Mouse (Mus musculus) olfactory bulb, adult 2 months (tissue): ENCODE measurements around the gene Dkk3.

ENCODE experiments used
- CTCF ChIP-seq: fragments of 200-500 bp; IDR thresholded peaks from 2 replicates; pipeline ENCODE4 v1.5.1; 2012; ENCODE audit warnings: low read depth, mild to moderate bottlenecking, low read length, moderate library complexity; ENCODE audit not compliant: insufficient read depth
- POLR2A ChIP-seq: fragments of 200-500 bp; IDR thresholded peaks from 2 replicates; pipeline ENCODE4 v1.6.1; 2012; ENCODE audit warnings: mild to moderate bottlenecking, low read depth, low read length, moderate library complexity; ENCODE audit not compliant: insufficient read depth

- TF ChIP-seq POLR2A (no peak), CTCF (no peak)
These were observed 43.3 kb upstream of the Dkk3 start for GRCm38 (mm10) chr7:112202194-112202593.
